Mouse (Mus musculus) left cerebral cortex, adult 8-10 months (tissue): ENCODE measurements around the gene Ces1f. TPM values are rescaled to one million over a fixed set of nuclear protein-coding genes. Genes with fewer than 3 reads are reported as not detected.

Experiments
- DNase-seq, 2 experiments: peaks; one replicate each; pipeline ENCODE4 v3.0.0; 2022; ENCODE audit warnings: low spot score in 2 of 2
- total RNA-seq, 4 experiments: library from RNA; stranded (reverse); gene quantifications; 2 replicates each; pipeline ENCODE4 v1.2.4; 2022

Ces1f gene
- total RNA-seq, 4 experiments from 2014 or later: 0.19 to 1.3 TPM; not detected in 2

DNA sequence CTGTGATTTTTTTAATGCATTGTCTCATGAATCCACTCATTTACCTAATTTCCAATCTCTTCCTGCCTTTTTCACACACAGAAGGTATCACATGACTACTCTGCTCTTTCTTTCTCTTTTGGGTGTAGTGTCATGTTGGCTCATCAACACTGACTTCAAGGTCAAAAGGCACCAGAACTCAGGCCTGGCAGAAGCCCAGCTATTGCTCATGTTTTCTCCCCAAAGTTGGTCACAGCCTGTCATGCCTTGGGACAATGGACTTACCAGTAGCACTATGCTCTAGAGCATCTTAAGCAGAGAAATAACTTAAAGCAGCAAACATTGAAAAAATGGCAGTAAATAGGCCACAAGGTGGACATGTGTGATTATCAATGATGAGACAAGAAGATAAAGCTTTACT, 68.5 kb downstream of the Ces1f start:
- DNase-seq: no peak

Other genes starting within 250 kb of the Ces1f start
- gene Ces1a, start 231.6 kb downstream of the Ces1f start, total RNA-seq: under 1 TPM in 1 of 4 experiments, not detected in 3; 0.41 TPM
- not detected for gene Ces1b, start 199.7 kb downstream of the Ces1f start, total RNA-seq
- gene Ces1c, start 148.5 kb downstream of the Ces1f start, total RNA-seq: not detected
- gene Ces1d, start 81.9 kb downstream of the Ces1f start, total RNA-seq: 1 to 10 TPM in 1 of 4 experiments, under 1 TPM in 3; 0.30 to 3.7 (median 0.43) TPM
- not detected for gene Ces1e, start 50.1 kb downstream of the Ces1f start, total RNA-seq
- gene Ces1g, start 57.6 kb upstream of the Ces1f start, total RNA-seq: not detected
- gene Ces1h, start 100.0 kb upstream of the Ces1f start, total RNA-seq: not detected